Mouse (Mus musculus): ENCODE measurements around the gene Dcdc2c. TPM values are rescaled to one million over a fixed set of nuclear protein-coding genes. Genes with fewer than 3 reads are reported as not detected.
A peak's percentile ranks its signal among the peaks of the same experiment; 100 is the strongest.

Gene Dcdc2c
- not detected for polyA plus RNA-seq (2017; shearing (Covaris generic))

DNA sequence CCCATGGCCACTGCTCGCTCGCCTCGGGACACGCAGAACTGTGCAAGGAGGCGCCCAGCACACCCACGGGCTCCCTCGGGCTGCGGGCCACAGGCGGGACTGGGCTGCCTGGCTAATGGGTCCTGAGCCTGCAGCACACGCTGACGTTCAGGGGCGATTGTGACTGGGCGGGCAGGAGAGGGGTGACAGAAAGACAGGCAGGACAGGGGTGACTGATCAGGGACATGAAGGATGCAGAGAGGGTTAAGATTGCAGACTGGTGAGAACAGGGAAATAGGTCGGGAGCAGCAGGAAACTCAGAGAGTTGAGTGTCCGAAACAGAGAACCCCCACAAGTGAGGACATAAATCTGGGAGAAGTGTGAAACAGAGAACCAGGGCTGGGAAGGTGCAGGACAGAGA is at the start of gene Dcdc2c:
TSS of gene Dcdc2c (minus strand) at position 101 of the 400 bp plus-strand sequence.
- ATAC-seq = no peak

DNA sequence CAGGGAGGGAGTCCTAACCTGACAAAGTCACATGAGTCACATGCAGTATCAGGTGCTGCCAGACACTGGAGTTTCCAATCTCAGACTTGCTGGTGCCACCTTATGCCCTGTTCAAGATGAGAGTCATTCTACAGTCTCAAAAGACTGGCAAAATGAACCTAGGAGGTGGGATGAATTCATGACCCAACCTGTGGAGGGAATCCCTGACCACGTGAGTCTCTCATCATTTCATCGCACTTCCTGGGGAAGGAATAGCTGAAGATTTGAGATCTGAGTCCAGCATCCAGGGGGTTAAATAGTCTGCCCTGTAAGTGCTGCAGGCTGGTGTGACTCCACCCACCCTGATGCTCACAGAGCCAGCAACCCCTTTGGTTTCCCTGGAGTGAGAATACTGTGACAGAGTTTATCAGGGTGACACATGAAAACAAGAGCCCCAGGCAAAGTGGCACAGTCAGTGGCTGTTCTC is 46.4 kb upstream of the Dcdc2c start:
- no peak for ATAC-seq

DNA sequence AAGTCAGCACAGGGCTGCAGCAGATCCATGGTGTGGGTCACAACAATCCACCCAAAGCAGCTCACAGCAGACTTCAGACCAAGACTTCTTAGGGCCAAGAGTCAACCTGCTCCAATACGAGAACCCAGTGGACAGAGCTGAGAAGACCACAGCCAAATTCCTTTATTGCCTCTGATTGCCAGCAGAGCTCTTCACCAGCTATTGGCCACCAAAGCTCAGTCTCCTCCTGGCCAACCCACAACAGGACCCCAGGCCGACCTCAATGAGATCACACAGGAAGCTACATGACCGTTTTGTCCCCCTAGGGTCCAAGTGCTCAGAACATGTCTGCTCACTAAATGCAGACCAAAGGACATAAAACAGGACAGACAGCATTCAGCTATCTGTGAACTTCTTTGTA is 45.9 kb upstream of the Dcdc2c start:
- ATAC-seq = no peak

DNA sequence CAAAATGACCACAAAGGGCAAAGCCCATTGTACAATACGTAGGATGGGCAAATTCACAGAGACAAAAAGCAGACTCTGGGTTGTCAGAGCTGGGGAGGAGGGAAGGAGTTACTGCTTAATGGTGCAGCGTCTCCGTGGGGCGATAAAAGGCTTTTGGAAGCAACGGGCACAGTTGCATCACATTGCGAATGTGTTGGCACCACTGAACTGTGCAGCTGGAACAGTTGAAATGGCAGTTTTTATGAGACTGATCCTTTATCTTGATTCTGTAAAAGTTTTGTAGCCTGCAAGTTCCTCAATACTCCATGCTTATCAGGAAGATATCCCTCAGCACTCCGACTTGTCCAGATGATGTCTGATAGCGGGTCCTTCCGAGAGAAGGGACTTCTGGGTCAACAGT is 45.5 kb upstream of the Dcdc2c start:
- ATAC-seq = no peak

DNA sequence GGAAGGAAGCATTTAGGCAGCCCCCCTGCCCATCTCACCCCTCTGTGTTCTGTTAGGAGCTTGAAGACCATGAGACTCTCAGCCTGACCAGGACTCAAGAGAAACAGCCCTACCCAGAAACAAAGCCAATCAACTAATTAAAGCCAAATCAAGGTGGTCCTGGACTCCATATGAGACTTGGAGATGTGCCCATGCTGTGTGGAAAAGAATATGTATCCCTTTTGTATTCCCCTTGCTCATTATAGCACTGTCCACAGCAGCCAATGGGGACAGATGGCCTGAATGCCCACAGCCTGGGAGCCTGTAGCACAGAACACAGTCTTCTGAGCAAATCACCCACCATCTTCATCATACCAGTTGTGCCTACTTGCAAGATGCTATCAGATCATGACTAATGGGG is 44.7 kb upstream of the Dcdc2c start:
- no peak for ATAC-seq

DNA sequence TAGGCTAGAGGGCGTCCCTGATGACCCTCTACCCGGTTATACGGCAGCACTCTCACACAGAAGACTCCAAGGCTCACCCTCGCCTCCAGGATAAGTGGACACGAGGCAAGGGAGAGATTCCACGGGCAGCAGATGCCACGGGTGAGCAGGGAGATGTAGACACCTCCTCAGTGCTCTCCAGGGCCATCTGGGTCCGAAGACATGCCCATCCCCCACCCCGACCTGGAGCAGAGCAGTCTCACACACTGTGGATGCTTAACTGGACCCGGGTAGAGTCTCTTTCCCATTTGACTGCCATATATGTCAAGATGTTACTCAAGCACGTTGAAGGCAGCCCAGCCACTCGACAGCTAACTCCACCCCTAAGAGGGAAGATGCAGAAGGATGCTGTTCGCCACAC is 38.2 kb upstream of the Dcdc2c start:
- ATAC-seq = no peak

DNA sequence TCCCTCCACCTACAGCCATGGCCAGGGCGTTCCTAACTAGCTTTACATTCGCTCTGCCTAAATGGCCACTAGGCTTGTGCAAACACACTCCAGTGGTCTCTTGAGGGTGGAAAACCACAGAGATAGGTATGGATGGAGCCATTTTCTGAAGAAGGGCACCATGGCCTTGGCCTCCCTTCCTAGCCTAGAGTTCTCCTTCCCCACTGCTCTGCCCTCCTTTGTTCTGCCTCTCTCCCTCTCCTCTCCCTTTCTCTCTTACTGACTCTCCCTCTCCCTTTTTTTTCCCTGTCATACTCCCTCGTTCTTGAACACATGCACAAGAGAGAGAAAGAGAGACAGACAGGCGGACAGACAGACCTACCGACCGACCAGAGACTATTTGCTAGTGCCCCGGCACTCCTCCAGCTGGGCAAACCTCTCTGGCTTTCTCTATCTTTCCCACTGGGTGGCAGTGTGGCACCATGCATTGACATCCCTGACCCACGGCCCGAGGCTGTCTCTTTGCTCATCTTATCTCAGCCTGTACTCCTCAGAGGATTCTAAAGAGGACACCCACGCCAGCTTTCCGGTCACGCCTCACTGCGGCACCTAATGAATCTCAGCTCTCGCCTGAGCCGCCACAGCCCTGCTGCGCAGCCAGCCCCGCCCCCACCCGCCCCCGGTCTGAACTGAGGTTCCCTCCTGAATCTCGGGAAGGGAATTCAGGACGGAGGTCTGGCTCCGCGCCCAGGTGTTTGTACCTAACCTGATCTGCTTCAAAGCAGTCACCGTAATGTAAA is 37.1 kb upstream of the Dcdc2c start:
- peak; percentile 84 for ATAC-seq

DNA sequence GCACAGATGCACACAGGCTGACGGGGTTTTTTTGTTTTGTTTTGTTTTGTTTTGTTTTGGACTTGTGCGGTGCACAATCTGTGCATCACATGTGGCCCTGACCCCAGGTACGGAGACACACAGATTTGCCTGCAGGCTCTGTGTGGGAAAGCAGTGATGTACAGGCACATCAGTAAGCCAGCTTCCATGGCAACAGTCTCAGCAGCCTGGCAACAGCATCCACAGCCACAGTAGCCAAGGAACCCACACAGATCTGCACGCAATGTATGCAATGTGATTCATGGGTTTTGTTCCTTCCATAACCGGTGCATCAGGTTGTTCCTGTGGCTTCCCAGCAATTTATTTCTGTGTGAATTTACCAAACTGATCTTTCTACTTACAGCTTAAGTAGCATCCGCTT is 35.8 kb upstream of the Dcdc2c start:
- ATAC-seq = no peak

DNA sequence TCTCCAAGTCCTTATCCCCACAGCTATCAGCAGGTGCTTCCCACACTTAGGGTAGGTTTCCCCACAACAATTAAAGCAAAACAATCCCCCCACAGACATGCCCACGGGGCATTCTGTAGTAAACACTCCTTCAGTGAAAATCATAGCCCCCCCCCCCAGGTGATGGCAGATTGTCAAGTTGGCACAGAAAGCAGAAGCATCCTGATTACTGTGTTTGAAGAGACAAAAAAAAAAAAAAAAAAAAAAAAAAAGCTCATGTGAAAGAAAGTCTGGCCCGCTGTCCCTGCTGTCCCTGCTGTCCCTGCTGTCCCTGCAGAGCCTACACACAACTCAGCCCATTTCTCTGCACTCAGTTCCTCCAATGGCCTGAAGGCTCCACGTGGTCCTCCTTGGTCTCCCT is 31.8 kb upstream of the Dcdc2c start:
- ATAC-seq = no peak

DNA sequence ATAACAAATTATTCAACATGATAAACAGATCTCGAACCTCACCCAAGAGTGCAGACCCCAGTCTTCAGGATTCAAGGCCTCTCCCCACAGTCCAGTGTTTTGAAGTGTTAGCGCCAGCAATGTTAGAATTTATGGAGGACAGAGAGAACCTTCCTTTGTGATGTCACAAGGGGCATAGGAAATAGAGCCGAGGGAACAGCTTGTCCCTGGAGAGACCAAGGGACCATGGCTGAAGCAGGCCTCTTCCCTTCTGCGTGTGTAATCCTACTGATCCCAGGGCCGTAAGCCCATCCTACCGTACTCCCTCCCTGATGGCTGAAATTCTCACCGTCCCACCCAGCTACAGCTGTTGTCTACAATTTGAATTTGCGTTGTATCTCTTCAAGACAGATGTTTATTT is 30.2 kb upstream of the Dcdc2c start, which contains the start of gene Allc:
TSS of gene Allc (minus strand) at position 101 of the 400 bp plus-strand sequence.
- ATAC-seq = no peak

DNA sequence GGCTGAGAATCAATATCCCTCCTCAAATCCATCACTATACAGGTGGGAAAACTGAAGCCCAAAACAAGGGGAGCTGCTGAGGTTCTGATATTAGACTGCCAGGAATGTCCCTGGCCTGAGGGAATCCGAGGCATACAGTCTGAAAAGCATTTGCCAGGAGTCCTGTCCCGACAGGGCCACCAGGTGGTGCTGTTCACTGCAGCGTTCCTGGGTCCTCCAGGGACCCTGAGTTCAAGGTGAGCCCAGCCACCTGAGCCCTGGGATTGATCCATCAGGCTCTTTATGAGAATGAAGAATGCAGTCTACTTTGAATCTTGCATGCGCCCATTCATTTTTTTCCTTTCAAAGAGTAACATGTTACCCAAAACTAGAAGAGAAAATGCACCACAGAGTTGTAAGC is 26.9 kb upstream of the Dcdc2c start:
- ATAC-seq = no peak

DNA sequence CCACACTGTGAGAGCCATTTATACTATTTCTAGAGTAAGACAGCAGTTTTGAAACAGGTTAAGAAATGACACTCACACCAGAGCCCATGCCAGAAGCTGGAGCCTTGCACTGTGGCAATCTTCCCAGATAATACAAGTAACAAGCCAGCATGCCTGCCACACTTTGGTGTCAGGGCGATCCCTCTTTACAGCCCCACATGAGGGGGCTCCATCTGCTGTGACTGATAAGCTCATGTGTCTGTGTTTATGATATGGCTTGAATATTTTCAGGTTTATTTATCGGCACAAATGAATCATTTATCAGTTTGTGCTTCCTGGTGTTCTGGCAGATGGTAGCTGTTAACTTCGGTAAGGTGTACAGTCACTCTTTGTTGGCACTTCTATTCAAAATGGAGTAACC is 25.9 kb upstream of the Dcdc2c start:
- ATAC-seq = no peak

DNA sequence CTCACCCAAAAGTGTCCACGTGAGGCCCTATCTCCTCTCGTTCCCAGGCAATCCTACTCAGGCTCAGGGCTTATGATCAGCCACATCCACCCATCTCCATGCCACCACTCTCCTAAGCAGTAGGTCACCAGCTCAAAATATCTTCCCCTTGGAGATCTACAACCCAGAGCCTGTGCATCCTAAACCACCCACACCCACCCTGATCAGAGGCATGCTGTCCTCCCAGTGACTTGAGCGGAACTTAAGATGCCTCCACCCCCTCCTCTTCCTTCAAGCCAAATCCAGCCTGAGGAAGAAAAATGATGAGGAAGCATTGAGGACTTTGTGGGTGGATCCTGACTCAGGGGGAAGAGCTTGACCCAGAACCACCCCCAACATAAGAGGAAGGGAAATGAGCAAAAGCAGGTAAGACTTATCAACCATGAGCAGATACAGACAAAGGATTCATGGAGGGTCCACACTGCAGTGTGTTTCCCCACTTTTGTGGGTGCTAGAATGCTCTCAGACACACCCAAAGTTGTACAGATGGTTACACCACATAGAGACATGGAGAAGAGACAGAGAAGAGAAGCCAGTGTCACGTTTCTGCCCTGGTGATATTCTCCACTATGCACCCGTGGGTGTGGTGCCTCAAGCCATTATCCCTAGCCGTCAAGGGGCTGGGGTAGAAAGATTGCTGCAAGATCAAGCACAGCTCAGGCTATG is 23.3 kb upstream of the Dcdc2c start:
- ATAC-seq = no peak

DNA sequence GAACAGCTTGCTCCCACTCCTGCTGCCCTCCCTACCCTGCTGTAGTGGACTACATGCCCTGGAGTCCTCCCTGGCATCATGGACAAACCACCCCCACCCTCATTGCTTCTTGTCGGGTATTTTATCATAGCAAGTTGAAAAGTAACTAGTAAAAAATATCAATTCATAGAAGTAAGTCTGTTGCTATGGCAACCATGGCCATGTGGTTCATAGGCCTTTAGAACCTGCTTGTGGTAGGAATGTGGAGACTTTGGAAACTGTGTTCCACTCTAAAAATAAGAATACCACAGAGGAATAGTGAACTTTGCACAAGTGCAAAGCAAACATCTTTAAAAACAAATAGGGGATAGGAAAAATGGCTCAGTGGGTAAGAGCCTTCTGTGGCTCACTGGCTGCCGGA is 20.0 kb upstream of the Dcdc2c start:
- ATAC-seq = no peak

DNA sequence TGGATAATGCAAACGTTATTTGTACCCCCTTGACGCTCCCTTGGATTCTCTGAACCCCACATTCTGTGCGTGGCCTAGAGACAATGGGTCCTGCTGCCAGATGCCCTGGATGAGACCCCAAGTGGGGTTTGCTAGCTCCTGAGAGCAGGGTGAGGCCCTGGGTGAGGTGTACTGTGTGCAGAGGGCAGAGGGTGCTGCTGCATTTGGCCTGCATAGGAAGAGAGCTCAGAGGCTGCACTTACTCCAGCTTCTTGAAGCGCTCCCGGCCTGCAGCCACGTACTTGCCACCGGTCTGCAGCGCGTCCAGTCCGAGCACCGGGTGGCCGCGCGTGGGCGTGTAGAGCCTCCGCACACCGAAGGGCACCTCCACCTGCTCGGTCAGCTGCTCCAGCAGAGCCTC is 424 bp downstream of the Dcdc2c start:
- ATAC-seq = no peak

DNA sequence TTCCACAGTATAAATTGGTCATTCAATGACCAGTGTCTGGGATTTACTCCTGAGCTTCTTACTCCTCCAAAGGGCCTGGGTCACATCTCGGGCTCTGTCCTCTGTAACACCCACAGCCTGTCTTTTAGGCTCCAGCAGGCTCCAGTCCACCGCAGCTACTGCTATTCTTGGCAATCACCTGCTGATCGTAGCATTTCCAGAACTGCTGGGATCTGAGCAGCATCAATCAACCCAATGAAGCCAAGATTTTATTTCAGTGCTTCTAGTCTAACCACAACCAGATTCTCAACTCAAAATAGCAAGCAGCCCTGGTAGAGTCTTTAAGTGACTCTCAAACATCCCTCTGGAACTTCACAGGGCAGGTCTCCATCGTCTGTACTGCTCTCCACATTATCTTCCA is 3.3 kb downstream of the Dcdc2c start:
- no peak for ATAC-seq

DNA sequence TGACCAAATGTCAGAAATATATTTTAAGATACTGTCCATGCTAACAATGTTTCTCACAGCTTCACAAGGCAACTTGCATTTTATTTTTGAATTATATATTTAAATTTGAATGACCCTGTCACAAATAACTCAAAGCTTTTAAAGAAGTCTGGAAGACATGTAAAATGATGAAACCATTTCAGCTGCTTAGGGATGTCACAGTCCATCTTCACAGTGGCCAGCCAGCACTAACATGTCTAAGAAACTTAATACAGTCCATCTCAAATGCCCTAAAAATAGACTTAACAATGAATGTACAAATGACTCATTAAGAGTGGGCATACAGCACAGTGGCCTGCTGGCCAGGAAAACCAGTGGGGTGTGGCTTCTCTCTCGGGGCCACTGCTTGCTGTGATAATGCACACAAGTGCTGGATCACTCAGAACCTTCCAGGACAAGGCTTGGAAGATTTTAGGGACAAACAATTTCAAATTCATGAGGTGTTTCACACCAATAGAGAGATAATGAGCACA is 37.9 kb downstream of the Dcdc2c start:
- ATAC-seq = no peak

DNA sequence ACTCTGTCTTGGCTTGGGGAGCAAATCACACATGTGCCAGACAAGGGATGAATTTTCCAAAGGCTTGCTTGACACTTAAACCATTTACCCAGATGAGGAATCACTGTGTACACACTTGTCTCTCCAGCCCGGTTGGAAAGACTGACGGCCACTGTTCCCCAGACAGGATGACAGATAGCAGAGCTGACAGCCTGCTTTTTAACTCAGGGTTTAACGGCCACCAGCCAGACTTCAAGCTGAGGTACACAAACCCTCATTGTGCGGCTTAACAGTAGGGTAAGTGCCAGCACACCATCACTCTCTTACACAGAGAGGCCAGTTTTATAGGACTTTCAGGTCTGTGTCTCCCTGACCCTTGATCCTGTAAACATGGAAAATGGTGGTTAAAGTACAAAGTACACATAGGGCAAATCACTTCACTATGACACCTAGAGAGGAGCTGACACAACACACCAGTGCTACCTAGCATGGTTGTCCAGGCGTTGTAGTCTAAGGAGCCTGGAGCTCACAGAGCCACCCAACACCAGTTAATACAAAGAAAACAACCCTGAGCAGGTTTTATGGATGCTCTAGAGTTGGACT is 42.4 kb downstream of the Dcdc2c start:
- ATAC-seq = no peak

DNA sequence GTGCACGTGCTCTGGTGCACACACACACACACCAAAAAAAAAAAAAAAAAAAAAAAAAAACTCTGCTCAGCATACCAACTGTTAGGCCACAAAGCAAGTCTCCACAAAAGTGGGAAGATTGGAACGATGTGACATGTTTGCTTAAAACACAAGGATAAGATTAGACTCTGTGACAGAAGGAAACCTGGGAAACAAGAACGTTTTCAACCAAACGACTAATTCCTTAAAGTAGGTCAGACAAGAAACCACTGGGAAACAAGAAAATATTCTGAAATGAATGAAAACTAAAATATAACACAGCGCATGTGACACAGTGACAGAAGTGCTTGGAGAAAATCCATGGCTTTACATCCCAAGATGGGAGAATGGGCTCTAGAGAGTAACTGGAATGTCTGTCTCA is 57.9 kb downstream of the Dcdc2c start:
- ATAC-seq = no peak

DNA sequence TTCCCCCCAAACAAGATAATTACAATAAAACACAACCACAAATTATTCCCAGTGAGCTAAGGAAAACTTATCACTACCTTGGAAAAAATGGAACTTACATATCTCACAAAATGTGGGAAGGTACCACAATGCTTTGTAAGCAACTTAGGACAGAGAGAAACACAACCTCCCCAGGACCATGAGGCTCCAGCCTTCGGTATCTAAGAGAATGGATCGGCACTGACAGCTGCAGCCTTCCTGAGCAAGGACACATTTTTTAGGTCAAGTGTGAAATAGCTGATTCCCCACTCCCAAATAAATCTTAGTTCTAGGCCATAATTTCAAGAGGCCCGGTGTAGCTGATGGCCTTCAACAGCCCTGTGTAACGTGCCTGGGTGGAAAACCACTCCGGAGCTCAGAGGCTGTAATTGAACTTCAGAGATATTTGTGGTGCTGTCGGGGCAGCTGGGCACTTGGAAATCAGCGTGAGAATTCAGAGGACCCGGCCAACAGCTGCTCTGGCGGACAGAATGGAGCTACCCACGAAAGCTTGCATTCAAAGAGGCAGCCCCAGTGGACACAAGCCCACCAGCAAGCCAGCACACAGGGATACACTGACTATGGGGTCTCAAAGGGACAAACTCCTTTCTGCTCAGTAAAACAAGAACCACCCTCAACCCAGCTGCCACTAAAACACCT is 69.6 kb downstream of the Dcdc2c start:
- ATAC-seq = no peak

DNA sequence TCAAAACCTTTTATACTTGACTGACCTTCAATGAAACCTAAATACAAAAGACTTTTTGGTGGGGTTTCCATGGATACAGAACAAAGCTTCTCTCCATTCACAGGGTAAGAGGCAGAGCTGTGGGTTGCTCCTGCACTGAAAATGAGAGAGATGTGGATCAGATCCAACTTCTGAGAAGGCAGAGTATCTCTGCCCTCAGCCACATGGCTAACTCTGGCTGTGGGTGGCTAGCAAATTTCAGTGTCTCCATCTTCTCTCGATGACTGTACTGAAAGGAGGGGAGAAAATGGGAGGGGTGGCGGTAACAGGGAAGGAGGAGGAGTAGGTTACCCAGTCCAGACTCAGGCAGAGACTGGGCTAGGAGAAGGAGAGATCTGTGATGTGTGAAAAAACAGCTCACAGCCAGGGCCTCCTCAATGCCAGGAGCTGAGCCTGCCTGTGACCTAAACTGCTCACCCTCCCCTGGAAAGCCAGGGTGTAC is 91.2 kb downstream of the Dcdc2c start:
- ATAC-seq = no peak

DNA sequence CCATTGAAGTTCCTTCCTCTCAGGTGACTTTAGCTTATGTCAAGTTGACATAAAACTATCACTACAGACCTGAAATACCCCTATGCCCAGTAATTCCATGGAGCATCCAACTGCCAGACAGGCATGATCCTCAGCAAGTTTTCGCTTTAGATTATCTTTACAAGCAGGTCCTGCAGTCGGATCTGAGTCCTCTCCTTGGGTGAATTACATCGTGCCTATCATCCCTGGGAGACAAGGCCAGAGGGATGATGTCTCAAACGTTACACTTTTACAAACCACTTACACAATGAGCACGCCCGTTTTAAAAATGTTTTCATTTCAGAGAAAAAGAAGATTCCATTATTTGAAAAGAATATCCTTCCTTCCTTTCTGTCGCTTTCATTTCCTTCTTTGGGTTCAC is 91.7 kb downstream of the Dcdc2c start:
- no peak for ATAC-seq

DNA sequence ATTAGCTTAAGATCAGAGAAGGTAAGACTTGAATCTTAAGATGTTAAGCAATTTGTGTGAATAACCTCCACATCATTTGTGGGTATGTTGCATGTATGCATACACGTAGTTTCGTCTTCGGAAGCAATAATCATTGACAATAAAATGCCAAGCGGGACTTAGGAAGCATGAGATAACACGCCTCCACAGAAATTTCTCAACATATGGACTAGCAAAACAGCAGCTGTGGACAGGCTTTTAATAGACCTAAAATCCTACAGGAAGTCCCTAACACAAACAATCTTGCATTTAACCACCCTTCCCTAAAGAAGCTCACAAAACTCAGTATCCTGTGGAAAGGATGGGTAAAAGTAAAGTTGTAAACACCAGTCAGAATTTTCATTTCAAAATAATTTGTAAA is 93.4 kb downstream of the Dcdc2c start:
- no peak for ATAC-seq

Measured in activated CD4-positive, CD25-positive, alpha-beta regulatory T cell, adult 4 months (primary cell).